Mouse (Mus musculus) intestine, embryonic 16.5 days (tissue): ENCODE measurements around the gene Togaram2. TPM values are rescaled to one million over a fixed set of nuclear protein-coding genes. Genes with fewer than 3 reads are reported as not detected.
"Not testable (repeated sequence)": the region's sequence is repeated elsewhere in the genome, so short reads cannot be mapped to it uniquely, and the experiment has no call there.

Experiments
- ATAC-seq: fragments of 200-750 bp; cut with Nextera tagmentation; 2 replicates; pipeline ENCODE4 v1.8.0; 2017; ENCODE audit warnings: moderate TSS enrichment, moderate library complexity
- H3K27ac ChIP-seq: fragments of 300-500 bp; sonication (generic); 2 replicates; pipeline ENCODE4 v1.5.1; 2014; ENCODE audit warnings: mild to moderate bottlenecking, low read length
- H3K27me3 ChIP-seq: fragments of 300-500 bp; sonication (generic); replicated peaks from 2 replicates; pipeline ENCODE4 v1.6.1; 2014; ENCODE audit warnings: low read length, control low read depth, mixed read lengths; ENCODE audit not compliant: control insufficient read depth, insufficient read depth
- H3K36me3 ChIP-seq: fragments of 300-500 bp; sonication (generic); 2 replicates; pipeline ENCODE4 v1.6.1; 2014; ENCODE audit warnings: low read length, control low read depth; ENCODE audit not compliant: control insufficient read depth, insufficient read depth
- H3K4me1 ChIP-seq: fragments of 300-500 bp; sonication (generic); 2 replicates; pipeline ENCODE4 v1.6.1; 2014; ENCODE audit warnings: low read length, control low read depth, mixed read lengths; ENCODE audit not compliant: control insufficient read depth, insufficient read depth
- H3K4me2 ChIP-seq: fragments of 300-500 bp; sonication (generic); 2 replicates; pipeline ENCODE4 v1.6.1; 2014; ENCODE audit warnings: low read depth, low read length, control low read depth
- H3K4me3 ChIP-seq: fragments of 300-500 bp; sonication (generic); 2 replicates; pipeline ENCODE4 v1.5.1; 2014; ENCODE audit warnings: mild to moderate bottlenecking, low read length
- H3K9ac ChIP-seq: fragments of 300-500 bp; sonication (generic); 2 replicates; pipeline ENCODE4 v1.6.1; 2014; ENCODE audit warnings: low read depth, low read length
- H3K9me3 ChIP-seq: fragments of 300-500 bp; sonication (generic); 2 replicates; pipeline ENCODE4 v1.6.1; 2016; ENCODE audit warnings: low read length, control low read depth; ENCODE audit not compliant: control insufficient read depth
- WGBS: fragments of 180-500 bp; shearing (Covaris S2); extraction: QIAGEN DNeasy Blood & Tissue Kit; methylation state at CpG from one replicate; pipeline ENCODE4 v1.1.7; 2014; 5-methylcytosine and 5-hydroxymethylcytosine counted together
- polyA plus RNA-seq: library from polyadenylated mRNA; unstranded; fragments of >200 nt; fragmentation: Nextera tagmentation; extraction: Ambion mirVana; gene quantifications from 2 replicates; pipeline ENCODE4 v1.2.1, GENCODE M21; 2015

Gene Togaram2
- 0.27 and 0.45 TPM in 2 replicates for polyA plus RNA-seq

DNA sequence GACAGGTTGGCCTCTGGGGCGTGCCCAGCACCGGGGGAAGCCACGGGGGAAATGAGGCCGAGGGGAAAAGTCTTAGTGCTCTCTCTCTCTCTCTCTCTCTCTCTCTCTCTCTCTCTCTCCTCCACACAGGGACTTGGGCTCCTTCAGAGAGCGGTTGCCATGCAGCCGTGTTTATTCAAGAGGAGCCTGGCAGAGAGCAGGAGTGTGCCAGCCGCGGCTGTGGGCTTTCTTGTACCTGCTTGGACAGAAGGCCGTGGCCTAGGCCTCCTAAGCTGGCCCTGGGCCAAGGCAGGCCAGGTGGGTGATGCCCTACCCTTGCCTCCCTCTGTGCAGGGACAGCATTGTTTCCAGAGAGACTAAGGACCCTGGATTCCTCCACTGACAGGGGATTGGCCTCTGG lies at the start of gene Togaram2:
Gene Togaram2 (plus strand): TSS at position 170 of the 400 bp plus-strand sequence.
- no peak within 1 kb of the TSS for H3K4me3 ChIP-seq
- no peak within 1 kb of the TSS for H3K27ac ChIP-seq
- H3K4me1 ChIP-seq: peaks cover 9% of the 10 kb centered on the region; the same call in 1 of the 2 replicates
- peak; percentile 38; the same call in 1 of the 2 replicates for ATAC-seq
- H3K9me3 ChIP-seq: no peaks in the 10 kb centered on the region
- 45% methylated on average over 9 of the region's 9 CpGs for WGBS
- H3K4me2 ChIP-seq: no peak within 1 kb of the TSS
- H3K27me3 ChIP-seq: no peaks in the 10 kb centered on the region
- no peaks in the 10 kb centered on the region for H3K36me3 ChIP-seq
- no peak within 1 kb of the TSS for H3K9ac ChIP-seq

DNA sequence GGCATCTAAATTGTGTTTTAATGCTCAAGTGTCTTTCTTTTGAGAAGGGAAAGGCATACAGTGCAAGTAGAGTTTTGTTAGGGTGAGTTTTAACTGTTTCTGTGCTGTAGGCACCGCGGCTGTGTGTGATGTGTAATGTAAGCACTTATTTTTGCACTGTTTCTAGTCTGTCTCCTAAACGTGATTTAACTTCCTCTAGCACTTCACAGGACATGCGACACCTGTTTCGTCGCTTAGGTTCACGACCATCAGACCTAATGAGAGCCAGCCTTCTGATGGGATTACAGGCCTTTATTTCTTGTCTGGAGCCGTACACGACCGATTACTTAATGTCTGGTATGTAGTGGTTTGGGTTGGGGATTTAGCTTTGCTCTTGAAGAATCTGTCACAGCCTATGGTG lies 41.3 kb upstream of the Togaram2 start:
- Histone ChIP-seq H3K9ac (no peak overlapping the region), H3K27ac (no peak overlapping the region), H3K4me1 (no peaks in the 10 kb centered on the region), H3K9me3 (no peaks in the 10 kb centered on the region), H3K27me3 (no peaks in the 10 kb centered on the region), H3K36me3 (peaks cover 20% of the 10 kb centered on the region), H3K4me3 (no peak overlapping the region), H3K4me2 (no peak overlapping the region)
- no peak for ATAC-seq
- WGBS: 84% methylated on average over 10 of the region's 10 CpGs

DNA sequence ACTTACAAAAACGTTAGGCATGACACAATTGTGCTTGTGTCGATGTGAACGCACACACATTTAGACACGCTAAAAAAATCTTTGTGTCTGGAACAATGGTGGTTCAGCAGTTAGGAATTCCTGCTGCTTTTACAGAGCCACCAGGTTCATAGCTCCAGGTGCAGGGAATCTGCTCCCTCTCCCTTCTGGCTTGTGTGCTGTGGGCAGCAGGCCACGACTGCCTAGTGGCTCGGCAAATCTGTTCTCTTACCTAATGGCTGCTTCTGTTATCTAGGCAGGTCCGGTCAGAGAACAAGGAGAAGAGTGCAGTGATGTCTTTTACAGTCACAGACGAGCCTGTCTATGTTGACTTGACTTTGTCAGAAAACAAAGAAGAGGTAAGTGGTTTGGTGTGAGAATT lies 39.7 kb upstream of the Togaram2 start:
- Histone ChIP-seq H3K4me1 (no peaks in the 10 kb centered on the region), H3K36me3 (peaks cover 18% of the 10 kb centered on the region), H3K9ac (no peak overlapping the region), H3K4me2 (no peak overlapping the region), H3K27ac (no peak overlapping the region), H3K4me3 (no peak overlapping the region), H3K9me3 (no peaks in the 10 kb centered on the region), H3K27me3 (no peaks in the 10 kb centered on the region)
- no peak for ATAC-seq
- 90% methylated on average over 8 of the region's 8 CpGs for WGBS

DNA sequence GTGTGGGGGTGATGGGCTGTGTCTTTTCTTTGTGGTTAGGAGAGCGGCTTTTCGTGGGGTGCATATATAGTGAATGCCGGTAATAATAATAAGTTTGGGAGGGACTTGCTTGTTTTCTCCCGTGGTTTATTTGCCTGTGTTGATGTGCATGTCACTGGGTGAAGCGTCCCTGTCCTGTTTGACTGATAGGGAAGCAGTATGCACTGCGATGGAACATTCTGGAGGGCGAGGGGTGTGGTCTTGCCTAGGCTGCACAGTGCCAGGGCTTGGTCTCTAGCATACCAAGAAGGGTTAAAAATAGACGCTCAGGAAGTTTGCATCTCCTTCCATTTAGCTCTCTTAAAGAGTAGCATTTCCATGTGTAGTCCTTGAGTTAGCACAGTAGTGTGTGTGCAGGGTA lies 36.3 kb upstream of the Togaram2 start:
- H3K9me3 ChIP-seq: no peaks in the 10 kb centered on the region
- H3K4me1 ChIP-seq: no peaks in the 10 kb centered on the region
- no peak overlapping the region for H3K27ac ChIP-seq
- H3K36me3 ChIP-seq: peaks cover 26% of the 10 kb centered on the region
- no peak overlapping the region for H3K4me2 ChIP-seq
- no peak overlapping the region for H3K4me3 ChIP-seq
- 91% methylated on average over 8 of the region's 8 CpGs for WGBS
- H3K9ac ChIP-seq: no peak overlapping the region
- H3K27me3 ChIP-seq: no peaks in the 10 kb centered on the region
- ATAC-seq: no peak

GRCm38 (mm10) chr17:71637750-71638265 lies 35.3 kb upstream of the Togaram2 start:
- H3K27ac ChIP-seq: no peak overlapping the region
- no peak overlapping the region for H3K4me3 ChIP-seq
- no peaks in the 10 kb centered on the region for H3K4me1 ChIP-seq
- no peak overlapping the region for H3K4me2 ChIP-seq
- no peaks in the 10 kb centered on the region for H3K9me3 ChIP-seq
- H3K36me3 ChIP-seq: peaks cover 26% of the 10 kb centered on the region
- 92% methylated on average over 4 of the region's 4 CpGs for WGBS
- H3K27me3 ChIP-seq: no peaks in the 10 kb centered on the region
- ATAC-seq: peak; percentile 53; the same call in 1 of the 2 replicates
- no peak overlapping the region for H3K9ac ChIP-seq

DNA sequence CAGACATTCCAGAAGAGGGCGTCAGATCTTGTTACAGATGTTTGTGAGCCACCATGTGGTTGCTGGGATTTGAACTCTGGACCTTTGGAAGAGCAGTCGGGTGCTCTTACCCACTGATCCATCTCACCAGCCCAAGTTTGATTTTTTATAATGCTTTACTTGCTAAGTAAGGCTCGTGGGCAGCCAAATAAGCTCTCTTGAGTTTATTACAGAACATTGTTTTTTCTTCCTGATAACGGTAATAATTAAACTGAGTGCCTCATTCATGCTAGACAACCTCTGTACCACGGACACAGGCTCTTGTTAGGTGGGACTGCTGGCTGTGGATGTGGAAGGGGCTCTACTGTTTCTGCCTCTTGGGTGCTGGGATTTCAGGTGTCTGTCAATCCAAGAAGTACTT lies 34.0 kb upstream of the Togaram2 start:
- not testable (repeated sequence) for H3K9ac ChIP-seq, H3K9me3 ChIP-seq, H3K4me1 ChIP-seq, H3K27me3 ChIP-seq, H3K4me2 ChIP-seq, H3K4me3 ChIP-seq, H3K27ac ChIP-seq
- 54% methylated on average over 5 of the region's 5 CpGs for WGBS
- 0 out of 2 replicates have a peak, but pooled peaks have one; percentile 47 for ATAC-seq
- H3K36me3 ChIP-seq: peaks cover 21% of the 10 kb centered on the region

DNA sequence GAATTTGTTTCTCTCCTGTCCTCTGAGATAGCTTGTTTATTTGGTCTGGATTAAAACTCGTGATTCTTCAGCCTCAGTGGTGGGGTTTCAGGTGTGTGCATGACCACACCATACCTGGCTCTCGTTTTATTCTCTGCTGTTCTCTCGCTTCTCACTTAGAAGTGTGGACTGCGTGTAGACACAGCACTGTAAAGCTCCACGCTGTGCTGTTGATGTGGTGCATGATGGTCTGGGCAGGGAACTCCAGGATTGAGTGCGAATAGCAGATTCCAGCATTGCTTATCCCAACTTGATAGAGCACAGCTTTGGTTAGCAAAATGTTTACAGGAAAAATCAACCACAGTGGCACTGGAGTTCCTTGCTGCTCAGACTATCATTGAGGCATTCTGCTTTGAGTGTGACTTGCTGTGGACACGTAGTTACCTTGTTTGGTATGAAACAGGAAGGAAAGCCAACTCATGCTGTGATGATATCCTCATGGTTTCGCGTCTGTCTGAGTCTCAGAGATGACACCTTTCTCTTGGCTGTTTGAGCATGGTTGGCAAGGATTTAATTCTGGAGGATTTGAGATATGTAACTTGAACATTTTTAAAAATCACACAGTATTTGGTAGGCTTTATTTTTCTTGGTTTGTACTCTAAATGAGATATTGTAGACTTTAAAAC lies 32.5 kb upstream of the Togaram2 start:
- no peak overlapping the region for H3K4me2 ChIP-seq
- H3K9me3 ChIP-seq: no peaks in the 10 kb centered on the region
- no peaks in the 10 kb centered on the region for H3K27me3 ChIP-seq
- no peak overlapping the region for H3K27ac ChIP-seq
- no peaks in the 10 kb centered on the region for H3K4me1 ChIP-seq
- no peak for ATAC-seq
- H3K36me3 ChIP-seq: peaks cover 14% of the 10 kb centered on the region
- no peak overlapping the region for H3K4me3 ChIP-seq
- 91% methylated on average over 9 of the region's 9 CpGs for WGBS
- H3K9ac ChIP-seq: no peak overlapping the region

DNA sequence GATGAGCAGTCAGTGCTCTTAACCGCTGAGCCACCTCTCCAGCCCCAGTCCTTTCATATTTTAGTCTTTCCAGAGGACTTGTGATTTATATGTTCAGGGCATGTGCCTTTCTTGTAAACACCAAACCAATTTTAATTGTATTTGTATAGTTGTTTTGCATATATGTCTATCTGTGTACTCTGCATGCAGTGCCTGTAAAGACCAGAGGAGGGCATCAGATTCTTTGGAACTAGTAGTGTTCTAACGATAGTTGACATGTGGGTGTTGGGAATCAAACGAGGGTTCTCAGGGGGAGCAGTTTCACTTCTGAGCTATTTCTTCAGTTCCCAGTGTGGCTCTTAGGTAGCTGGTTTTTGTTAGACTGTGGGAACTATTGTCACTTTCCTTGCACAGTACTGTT lies 30.9 kb upstream of the Togaram2 start:
- H3K4me2 ChIP-seq: no peak overlapping the region
- ATAC-seq: no peak
- no peaks in the 10 kb centered on the region for H3K4me1 ChIP-seq
- H3K9me3 ChIP-seq: no peaks in the 10 kb centered on the region
- H3K27me3 ChIP-seq: no peaks in the 10 kb centered on the region
- no peak overlapping the region for H3K27ac ChIP-seq
- 82% methylated on average over 3 of the region's 3 CpGs for WGBS
- H3K36me3 ChIP-seq: peaks cover 10% of the 10 kb centered on the region; the same call in 1 of the 2 replicates
- no peak overlapping the region for H3K9ac ChIP-seq
- no peak overlapping the region for H3K4me3 ChIP-seq

GRCm38 (mm10) chr17:71650011-71650410 lies 23.1 kb upstream of the Togaram2 start:
- Histone ChIP-seq H3K9me3 (no peaks in the 10 kb centered on the region), H3K4me1 (no peaks in the 10 kb centered on the region), H3K27ac (no peak overlapping the region), H3K27me3 (no peaks in the 10 kb centered on the region), H3K4me2 (no peak overlapping the region), H3K36me3 (peaks cover 15% of the 10 kb centered on the region), H3K9ac (no peak overlapping the region), H3K4me3 (no peak overlapping the region)
- no peak for ATAC-seq
- WGBS: 89% methylated on average over 9 of the region's 9 CpGs
